In genomic region chr13:102865494-102865893, GRCm38 (mm10) we compare ENCODE assay signal across 8 mouse cellular contexts.
DNase-seq lines count a peak whose midpoint lies in the region; ATAC-seq and TF ChIP-seq lines count a peak whose summit lies in the region.

No protein-coding gene starts in this region.

- no peak for ATAC-seq in embryonic facial prominence, embryonic 12.5 days (ENCODE audit: insufficient number of reproducible peaks, insufficient read depth, low FRiP score, low TSS enrichment)
- no peak for ATAC-seq in hindbrain, embryonic 12.5 days (ENCODE audit: low FRiP score)
- no peak; the same call in 1 of the 2 replicates for ATAC-seq in hindbrain, embryonic 16.5 days
- ATAC-seq in lung, postnatal 0 days = peak; percentile 17
- no peak for ATAC-seq in midbrain, embryonic 15.5 days (replicated peaks)

- WGBS in embryonic facial prominence, embryonic 12.5 days = 47% methylated on average over 3 of the region's 3 CpGs
- 57% methylated on average over 3 of the region's 3 CpGs for WGBS in embryonic facial prominence, embryonic 10.5 days
- 73% methylated on average over 3 of the region's 3 CpGs for WGBS in hindbrain, embryonic 12.5 days
- 58% methylated on average over 3 of the region's 3 CpGs for WGBS in hindbrain, embryonic 16.5 days
- WGBS in lung, postnatal 0 days = 24% methylated on average over 3 of the region's 3 CpGs
- WGBS in midbrain, embryonic 15.5 days = 68% methylated on average over 3 of the region's 3 CpGs

- no peak; the same call in 1 of the 2 replicates for TF ChIP-seq EP300 in lung, postnatal 0 days (IDR thresholded peaks at IDR 0.05)

- no peak overlapping the region for H3K4me3 ChIP-seq in embryonic facial prominence, embryonic 12.5 days
- H3K4me3 ChIP-seq in embryonic facial prominence, embryonic 10.5 days = no peak overlapping the region
- H3K4me3 ChIP-seq in hindbrain, embryonic 12.5 days = no peak overlapping the region
- H3K4me3 ChIP-seq in hindbrain, embryonic 16.5 days (ENCODE audit: low read length) = no peak overlapping the region
- H3K4me3 ChIP-seq in lung, postnatal 0 days (ENCODE audit: low read depth, low read length) = no peak overlapping the region
- H3K4me3 ChIP-seq in midbrain, embryonic 15.5 days = no peak overlapping the region

- 0 out of 2 replicates have a peak overlapping the region, but pooled peaks have one; percentile 1 for H3K27ac ChIP-seq in embryonic facial prominence, embryonic 12.5 days
- H3K27ac ChIP-seq in embryonic facial prominence, embryonic 10.5 days (replicated peaks) = no peak overlapping the region
- peak overlapping the region; percentile 30; the same call in 1 of the 2 replicates for H3K27ac ChIP-seq in hindbrain, embryonic 12.5 days
- H3K27ac ChIP-seq in hindbrain, embryonic 16.5 days (ENCODE audit: low read depth, low read length) = no peak overlapping the region
- peak overlapping the region; percentile 63 for H3K27ac ChIP-seq in lung, postnatal 0 days (ENCODE audit: low read length)
- H3K27ac ChIP-seq in midbrain, embryonic 15.5 days = peak overlapping the region; percentile 61

- no peaks in the 10 kb centered on the region for H3K27me3 ChIP-seq in embryonic facial prominence, embryonic 12.5 days
- no peaks in the 10 kb centered on the region for H3K27me3 ChIP-seq in embryonic facial prominence, embryonic 10.5 days (replicated peaks; ENCODE audit: low read depth, poor library complexity, severe bottlenecking)
- H3K27me3 ChIP-seq in hindbrain, embryonic 12.5 days = no peaks in the 10 kb centered on the region
- no peaks in the 10 kb centered on the region for H3K27me3 ChIP-seq in hindbrain, embryonic 16.5 days (replicated peaks; ENCODE audit: control insufficient read depth, insufficient read depth, low read length)
- H3K27me3 ChIP-seq in lung, postnatal 0 days (replicated peaks; ENCODE audit: insufficient read depth, low read length) = no peaks in the 10 kb centered on the region
- no peaks in the 10 kb centered on the region for H3K27me3 ChIP-seq in midbrain, embryonic 15.5 days (replicated peaks)

- no peak overlapping the region for H3K9ac ChIP-seq in embryonic facial prominence, embryonic 12.5 days
- no peak overlapping the region for H3K9ac ChIP-seq in hindbrain, embryonic 12.5 days
- H3K9ac ChIP-seq in hindbrain, embryonic 16.5 days (ENCODE audit: low read depth, low read length) = no peak overlapping the region
- H3K9ac ChIP-seq in lung, postnatal 0 days (replicated peaks; ENCODE audit: low read depth) = no peak overlapping the region
- no peak overlapping the region for H3K9ac ChIP-seq in midbrain, embryonic 15.5 days

- no peaks in the 10 kb centered on the region for H3K36me3 ChIP-seq in embryonic facial prominence, embryonic 12.5 days
- H3K36me3 ChIP-seq in embryonic facial prominence, embryonic 10.5 days (replicated peaks) = peaks cover 10% of the 10 kb centered on the region
- no peaks in the 10 kb centered on the region for H3K36me3 ChIP-seq in hindbrain, embryonic 12.5 days
- no peaks in the 10 kb centered on the region for H3K36me3 ChIP-seq in hindbrain, embryonic 16.5 days (ENCODE audit: control insufficient read depth, insufficient read depth, low read length)
- no peaks in the 10 kb centered on the region for H3K36me3 ChIP-seq in lung, postnatal 0 days (ENCODE audit: insufficient read depth, low read length)
- no peaks in the 10 kb centered on the region for H3K36me3 ChIP-seq in midbrain, embryonic 15.5 days (replicated peaks)

- peaks cover 9% of the 10 kb centered on the region; the same call in 1 of the 2 replicates for H3K9me3 ChIP-seq in embryonic facial prominence, embryonic 12.5 days
- H3K9me3 ChIP-seq in embryonic facial prominence, embryonic 10.5 days = peaks cover 7% of the 10 kb centered on the region; the same call in 1 of the 2 replicates
- peaks cover 7% of the 10 kb centered on the region; the same call in 1 of the 2 replicates for H3K9me3 ChIP-seq in hindbrain, embryonic 12.5 days (replicated peaks)
- H3K9me3 ChIP-seq in hindbrain, embryonic 16.5 days (ENCODE audit: control insufficient read depth, low read length) = 0 out of 2 replicates have a peak, but pooled peaks cover 3% of the 10 kb centered on the region
- H3K9me3 ChIP-seq in lung, postnatal 0 days (ENCODE audit: low read length) = no peaks in the 10 kb centered on the region
- H3K9me3 ChIP-seq in midbrain, embryonic 15.5 days = no peaks in the 10 kb centered on the region; the same call in 1 of the 2 replicates

- H3K4me1 ChIP-seq in embryonic facial prominence, embryonic 12.5 days = peaks cover 11% of the 10 kb centered on the region; the same call in 1 of the 2 replicates
- H3K4me1 ChIP-seq in embryonic facial prominence, embryonic 10.5 days = peaks cover 28% of the 10 kb centered on the region
- peaks cover 9% of the 10 kb centered on the region; the same call in 1 of the 2 replicates for H3K4me1 ChIP-seq in hindbrain, embryonic 12.5 days
- H3K4me1 ChIP-seq in hindbrain, embryonic 16.5 days (ENCODE audit: control insufficient read depth, insufficient read depth, low read depth, low read length) = peaks cover 5% of the 10 kb centered on the region; the same call in 1 of the 2 replicates
- H3K4me1 ChIP-seq in lung, postnatal 0 days (ENCODE audit: insufficient read depth, low read depth, low read length) = peaks cover 10% of the 10 kb centered on the region; the same call in 1 of the 2 replicates
- peaks cover 6% of the 10 kb centered on the region for H3K4me1 ChIP-seq in midbrain, embryonic 15.5 days

- H3K4me2 ChIP-seq in embryonic facial prominence, embryonic 12.5 days (replicated peaks) = no peak overlapping the region
- H3K4me2 ChIP-seq in hindbrain, embryonic 12.5 days (replicated peaks) = no peak overlapping the region
- no peak overlapping the region for H3K4me2 ChIP-seq in hindbrain, embryonic 16.5 days (ENCODE audit: low read length)
- no peak overlapping the region for H3K4me2 ChIP-seq in lung, postnatal 0 days (replicated peaks; ENCODE audit: low read depth, low read length)
- H3K4me2 ChIP-seq in midbrain, embryonic 15.5 days = no peak overlapping the region

- no peak for DNase-seq in embryonic facial prominence, embryonic 10.5 days (ENCODE audit: low spot score)
- peak; percentile 50 for DNase-seq in lung, postnatal 0 days (ENCODE audit: low spot score)
- no peak for DNase-seq in lung, postnatal 14 days
- DNase-seq in ovary, adult 18-20 months (ENCODE audit: low spot score) = no peak

- no peak for TF ChIP-seq CTCF in lung, postnatal 0 days (IDR thresholded peaks at IDR 0.05)

Comparison
In these comparisons a context has a peak if more than half of its experiments do, and no peak if none do; other contexts are left out.
1. H3K27ac ChIP-seq: peak in embryonic facial prominence, embryonic 12.5 days (single experiment), hindbrain, embryonic 12.5 days (single experiment), lung, postnatal 0 days (single experiment) and midbrain, embryonic 15.5 days (single experiment); none in embryonic facial prominence, embryonic 10.5 days (single experiment) and hindbrain, embryonic 16.5 days (single experiment).